10 mouse cellular contexts compared by ENCODE assay signal in genomic region chr2:103583316-103583715, GRCm38 (mm10). TPM values are rescaled to one million over a fixed set of nuclear protein-coding genes. Genes with fewer than 3 reads are reported as not detected.
DNase-seq lines count a peak whose midpoint lies in the region; ATAC-seq lines count a peak whose summit lies in the region.
"Had no signal": no experiment of that assay in that cellular context is flagged by ENCODE, and none has a peak within 500 bp of the region (broad histone marks: within the 10 kb centered on the region; RNA-seq: fewer than 3 reads in every experiment).

No protein-coding gene starts in this region.

- H3K4me2 ChIP-seq in heart, embryonic 13.5 days: no peak overlapping the region; the same call in 1 of the 2 replicates
- H3K4me2 ChIP-seq: embryonic facial prominence, embryonic 15.5 days; limb, embryonic 15.5 days had no signal

- no peaks in the 10 kb centered on the region for H3K36me3 ChIP-seq in heart, embryonic 13.5 days
- H3K36me3 ChIP-seq in hindbrain, embryonic 10.5 days: no peaks in the 10 kb centered on the region
- H3K36me3 ChIP-seq: embryonic facial prominence, embryonic 15.5 days; limb, embryonic 15.5 days had no signal

- peaks cover 96% of the 10 kb centered on the region for H3K4me1 ChIP-seq in heart, embryonic 13.5 days
- H3K4me1 ChIP-seq in hindbrain, embryonic 10.5 days (replicated peaks): peaks cover 41% of the 10 kb centered on the region

- no peaks in the 10 kb centered on the region for H3K9me3 ChIP-seq in heart, embryonic 13.5 days
- H3K9me3 ChIP-seq in hindbrain, embryonic 10.5 days: no peaks in the 10 kb centered on the region
- H3K9me3 ChIP-seq: embryonic facial prominence, embryonic 15.5 days; limb, embryonic 15.5 days had no signal

- H3K9ac ChIP-seq in heart, embryonic 13.5 days: no peak overlapping the region
- H3K9ac ChIP-seq: embryonic facial prominence, embryonic 15.5 days; limb, embryonic 15.5 days had no signal

- H3K27ac ChIP-seq in heart, embryonic 13.5 days (replicated peaks): peak overlapping the region; percentile 24
- no peak overlapping the region for H3K27ac ChIP-seq in hindbrain, embryonic 10.5 days
- H3K27ac ChIP-seq: embryonic facial prominence, embryonic 15.5 days; limb, embryonic 15.5 days had no signal

- intact Hi-C loops in heart, postnatal 14 days (cut with DNase I): no loop called here
- intact Hi-C loops in gastrocnemius, postnatal 36 days (cut with DNase I): no loop called here

- WGBS in heart, embryonic 13.5 days: 53% methylated on average over 3 of the region's 3 CpGs
- WGBS in hindbrain, embryonic 10.5 days: 58% methylated on average over 3 of the region's 3 CpGs

- H3K4me3 ChIP-seq in heart, embryonic 13.5 days: no peak overlapping the region
- H3K4me3 ChIP-seq in hindbrain, embryonic 10.5 days: no peak overlapping the region
- H3K4me3 ChIP-seq: embryonic facial prominence, embryonic 15.5 days; limb, embryonic 15.5 days had no signal

- no peak for DNase-seq in heart, postnatal 14 days
- peak; percentile 27 for DNase-seq in MN1 (ENCODE audit: low spot score)
- DNase-seq in gastrocnemius, postnatal 36 days: no peak
- DNase-seq in hindbrain, embryonic 10.5 days (ENCODE audit: low spot score): no peak
- DNase-seq: thymus, adult 18-20 months had no signal

- ATAC-seq in heart, embryonic 13.5 days (ENCODE audit: extremely low read depth, insufficient number of reproducible peaks, low FRiP score, low TSS enrichment): no peak
- ATAC-seq in hematopoietic stem cell, adult 5-6 weeks (replicated peaks in 1 of 2; ENCODE audit: insufficient read depth in 1 of 2, low FRiP score in 2 of 2, low TSS enrichment in 1 of 2, low read depth in 1 of 2, poor library complexity in 2 of 2, severe bottlenecking in 2 of 2): peak; percentile 57 to 84; a peak in 3 of 4 replicates
- peak; percentile 60 for ATAC-seq in monocyte, adult 5-6 weeks (replicated peaks; ENCODE audit: insufficient number of reproducible peaks, low FRiP score, low TSS enrichment, poor library complexity, severe bottlenecking)

- H3K27me3 ChIP-seq in heart, embryonic 13.5 days (replicated peaks): no peaks in the 10 kb centered on the region
- 0 out of 2 replicates have a peak, but pooled peaks cover 3% of the 10 kb centered on the region for H3K27me3 ChIP-seq in hindbrain, embryonic 10.5 days (ENCODE audit: insufficient read depth, poor library complexity, severe bottlenecking)
- H3K27me3 ChIP-seq: embryonic facial prominence, embryonic 15.5 days; limb, embryonic 15.5 days had no signal

RNA-seq across cellular contexts. Expression of gene Abtb2, which starts 17.2 kb away (rescaled TPM):
- polyA plus RNA-seq in heart, embryonic 13.5 days (2015; fragmentation: Nextera tagmentation; extraction: Ambion mirVana): 17.4 and 18.4 TPM in 2 replicates
- 10 to 100 TPM; 18.1 to 21.6 TPM for total RNA-seq in heart, postnatal 14 days (2021)
- total RNA-seq in hematopoietic stem cell, adult 5-6 weeks (2017): 2.5 and 4.1 TPM in 2 replicates
- total RNA-seq in monocyte, adult 5-6 weeks (2017): 6.0 to 16.5 TPM (median 9.1 TPM) in 3 replicates
- total RNA-seq in gastrocnemius, postnatal 36 days (2021): 1 to 10 TPM; 6.3 to 6.7 TPM
- polyA plus RNA-seq in hindbrain, embryonic 10.5 days (2016; fragmentation: Nextera tagmentation; extraction: Ambion mirVana): 13.3 and 21.3 TPM in 2 replicates
